Mouse (Mus musculus) megakaryocyte, embryonic 14.5 days (primary cell): ENCODE measurements at regions not wholly inside any gene's neighbourhood (a gene's known extent, or its start where the extent isn't known, plus 50 kb on each side); places are given as distances from the start of the nearest gene placed in this dataset.

Experiments
- FLI1 ChIP-seq: IDR thresholded peaks from 2 replicates; pipeline ENCODE4 v1.6.1; 2012; ENCODE audit warnings: low read length, inconsistent platforms, mixed read lengths
- GATA1 ChIP-seq: IDR thresholded peaks from 3 replicates; pipeline ENCODE4 v1.6.1; 2012; ENCODE audit warnings: mixed read lengths, low read length, inconsistent platforms, borderline replicate concordance

DNA sequence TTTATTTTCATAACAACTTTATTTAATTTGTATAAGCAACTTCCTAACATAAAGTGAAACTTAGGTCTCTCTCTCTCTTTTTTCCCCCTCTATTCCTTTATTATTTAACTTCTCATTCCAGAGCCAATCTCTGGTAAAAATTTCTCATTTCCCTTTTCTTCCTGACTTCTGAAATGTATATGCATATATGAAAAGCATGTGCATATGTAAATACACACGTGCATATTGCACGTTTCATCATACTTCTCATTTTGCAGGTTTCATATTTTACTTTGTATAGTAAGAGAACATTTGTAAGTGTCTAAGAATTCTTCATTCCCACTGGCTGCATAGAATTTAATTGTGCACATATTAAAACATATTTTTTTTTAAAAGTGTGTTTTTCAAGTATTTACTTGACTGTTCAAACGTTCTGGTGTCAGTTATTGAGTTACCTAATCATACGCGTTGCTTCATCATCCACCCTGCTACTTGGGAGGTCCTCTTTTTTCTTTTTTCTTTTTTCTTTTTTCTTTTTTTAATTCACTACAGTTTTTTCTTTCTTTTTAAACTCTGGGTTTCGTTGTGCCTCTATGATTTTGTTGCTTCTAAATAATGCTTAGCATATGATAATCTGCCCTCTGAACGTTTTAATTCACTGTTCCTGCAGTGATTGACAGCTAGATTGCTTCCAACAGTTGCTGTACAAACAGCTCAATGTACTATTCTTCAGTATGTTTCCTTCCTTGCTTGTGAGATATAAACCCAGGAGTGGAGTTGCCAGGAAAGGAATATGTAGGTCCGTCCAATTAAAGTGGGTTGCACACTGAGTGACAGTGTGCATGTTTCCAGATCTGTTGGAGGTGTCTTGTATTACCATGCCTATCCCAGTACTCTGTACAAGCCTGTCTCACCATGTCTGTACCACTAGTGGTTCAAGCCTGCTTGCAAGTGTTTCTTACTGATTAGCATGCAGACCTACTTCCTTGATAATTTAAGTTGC is 303.2 kb downstream of the Tmem38b start:
- TF ChIP-seq GATA1 (no peak), FLI1 (no peak)
